Mouse (Mus musculus) forebrain, embryonic 11.5 days (tissue): ENCODE measurements around the gene Vac14. TPM values are rescaled to one million over a fixed set of nuclear protein-coding genes. Genes with fewer than 3 reads are reported as not detected.

ENCODE experiments used
- ATAC-seq: fragments of 200-750 bp; cut with Nextera tagmentation; replicated peaks from 2 replicates; pipeline ENCODE4 v1.8.0; 2017; ENCODE audit warnings: moderate TSS enrichment; ENCODE audit not compliant: low FRiP score
- DNase-seq: peaks from one replicate; pipeline ENCODE4 v3.0.0-alpha.2; 2017; ENCODE audit warnings: low spot score
- H3K27ac ChIP-seq: fragments of 300-500 bp; sonication (generic); 2 replicates; pipeline ENCODE4 v1.5.1; 2014; ENCODE audit warnings: low read depth, low read length
- H3K27me3 ChIP-seq: fragments of 300-500 bp; sonication (generic); 2 replicates; pipeline ENCODE4 v1.6.1; 2014; ENCODE audit warnings: mild to moderate bottlenecking, low read length, mixed read lengths; ENCODE audit not compliant: control insufficient read depth, insufficient read depth
- H3K36me3 ChIP-seq: fragments of 300-500 bp; sonication (generic); 2 replicates; pipeline ENCODE4 v1.6.1; 2014; ENCODE audit warnings: mild to moderate bottlenecking, low read length, moderate library complexity, mixed read lengths; ENCODE audit not compliant: control insufficient read depth, insufficient read depth
- H3K4me1 ChIP-seq: fragments of 300-500 bp; sonication (generic); replicated peaks from 2 replicates; pipeline ENCODE4 v1.6.1; 2014; ENCODE audit warnings: low read length, mixed read lengths; ENCODE audit not compliant: control insufficient read depth, insufficient read depth
- H3K4me2 ChIP-seq: fragments of 300-500 bp; sonication (generic); 2 replicates; pipeline ENCODE4 v1.6.1; 2014; ENCODE audit warnings: low read depth, mild to moderate bottlenecking, low read length, moderate library complexity, mixed read lengths; ENCODE audit not compliant: severe bottlenecking
- H3K4me3 ChIP-seq: fragments of 300-500 bp; sonication (generic); 2 replicates; pipeline ENCODE4 v1.5.1; 2014; ENCODE audit warnings: low read depth, low read length
- H3K9ac ChIP-seq: fragments of 300-500 bp; sonication (generic); 2 replicates; pipeline ENCODE4 v1.6.1; 2014; ENCODE audit warnings: low read length
- H3K9me3 ChIP-seq: fragments of 300-500 bp; sonication (generic); 2 replicates; pipeline ENCODE4 v1.6.1; 2016; ENCODE audit warnings: low read length, mixed read lengths; ENCODE audit not compliant: control insufficient read depth
- WGBS: fragments of 180-500 bp; shearing (Covaris S2); extraction: QIAGEN DNeasy Blood & Tissue Kit; methylation state at CpG from one replicate; pipeline ENCODE4 v1.1.7; 2014; 5-methylcytosine and 5-hydroxymethylcytosine counted together
- polyA plus RNA-seq: library from polyadenylated mRNA; unstranded; fragments of >200 nt; fragmentation: Nextera tagmentation; extraction: Ambion mirVana; gene quantifications from 2 replicates; pipeline ENCODE4 v1.2.1, GENCODE M21; 2014

Gene Vac14
- polyA plus RNA-seq, 1 experiment from 2014 or later = 31.8 TPM

GRCm38 (mm10) chr8:110699501-110699900, 81.1 kb downstream of the Vac14 start:
- ATAC-seq = no peak
- Histone ChIP-seq H3K36me3 (no peaks in the 10 kb centered on the region), H3K9ac (no peak overlapping the region), H3K4me1 (no peaks in the 10 kb centered on the region), H3K27ac (no peak overlapping the region), H3K27me3 (no peaks in the 10 kb centered on the region), H3K9me3 (no peaks in the 10 kb centered on the region), H3K4me2 (no peak overlapping the region), H3K4me3 (no peak overlapping the region)
- WGBS = 88% methylated on average over 7 of the region's 7 CpGs
- DNase-seq = no peak

- Histone ChIP-seq H3K4me3 (no peak overlapping the region), H3K4me1 (no peaks in the 10 kb centered on the region), H3K9ac (no peak overlapping the region), H3K27ac (no peak overlapping the region), H3K27me3 (no peaks in the 10 kb centered on the region), H3K36me3 (no peaks in the 10 kb centered on the region), H3K4me2 (no peak overlapping the region), H3K9me3 (no peaks in the 10 kb centered on the region)
- 86% methylated on average over 2 of the region's 2 CpGs for WGBS
- ATAC-seq (no peak), DNase-seq (no peak)
These were observed 82.2 kb downstream of the Vac14 start for GRCm38 (mm10) chr8:110700561-110700960.

GRCm38 (mm10) chr8:110702636-110703459, 84.5 kb downstream of the Vac14 start:
- Histone ChIP-seq H3K4me3 (no peak overlapping the region), H3K9me3 (no peaks in the 10 kb centered on the region), H3K27me3 (no peaks in the 10 kb centered on the region), H3K27ac (no peak overlapping the region), H3K36me3 (no peaks in the 10 kb centered on the region), H3K9ac (no peak overlapping the region), H3K4me2 (no peak overlapping the region), H3K4me1 (no peaks in the 10 kb centered on the region)
- ATAC-seq (no peak), DNase-seq (no peak)
- 54% methylated on average over 9 of the region's 9 CpGs for whole genome bisulfite sequencing

GRCm38 (mm10) chr8:110703460-110704061, 85.2 kb downstream of the Vac14 start:
- Histone ChIP-seq H3K9ac (no peak overlapping the region), H3K4me3 (no peak overlapping the region), H3K27me3 (no peaks in the 10 kb centered on the region), H3K4me2 (no peak overlapping the region), H3K4me1 (no peaks in the 10 kb centered on the region), H3K27ac (no peak overlapping the region), H3K9me3 (no peaks in the 10 kb centered on the region), H3K36me3 (no peaks in the 10 kb centered on the region)
- WGBS = 90% methylated on average over 9 of the region's 9 CpGs
- DNase-seq = no peak
- ATAC-seq = no peak

- Histone ChIP-seq H3K4me1 (no peaks in the 10 kb centered on the region), H3K9me3 (no peaks in the 10 kb centered on the region), H3K4me3 (no peak overlapping the region), H3K27ac (no peak overlapping the region), H3K27me3 (no peaks in the 10 kb centered on the region), H3K36me3 (no peaks in the 10 kb centered on the region), H3K9ac (no peak overlapping the region), H3K4me2 (no peak overlapping the region)
- DNase-seq = no peak
- 86% methylated on average over 3 of the region's 3 CpGs for WGBS
- no peak for ATAC-seq
These were observed 85.7 kb downstream of the Vac14 start for GRCm38 (mm10) chr8:110704103-110704502.

- Histone ChIP-seq H3K27me3 (no peaks in the 10 kb centered on the region), H3K27ac (no peak overlapping the region), H3K4me2 (no peak overlapping the region), H3K4me3 (no peak overlapping the region), H3K9me3 (no peaks in the 10 kb centered on the region), H3K4me1 (no peaks in the 10 kb centered on the region), H3K36me3 (no peaks in the 10 kb centered on the region), H3K9ac (no peak overlapping the region)
- no peak for DNase-seq
- WGBS = 82% methylated on average over 14 of the region's 14 CpGs
- ATAC-seq = no peak
These were observed 87.3 kb downstream of the Vac14 start for GRCm38 (mm10) chr8:110705391-110706287.

- Histone ChIP-seq H3K36me3 (no peaks in the 10 kb centered on the region; the same call in 1 of the 2 replicates), H3K9me3 (no peaks in the 10 kb centered on the region), H3K4me2 (no peak overlapping the region), H3K27me3 (no peaks in the 10 kb centered on the region), H3K4me1 (no peaks in the 10 kb centered on the region), H3K4me3 (no peak overlapping the region), H3K9ac (no peak overlapping the region), H3K27ac (no peak overlapping the region)
- WGBS = 82% methylated on average over 3 of the region's 3 CpGs
- DNase-seq (no peak), ATAC-seq (no peak)
These were observed 88.0 kb downstream of the Vac14 start for GRCm38 (mm10) chr8:110706288-110706870.

GRCm38 (mm10) chr8:110708429-110708828, 90.0 kb downstream of the Vac14 start:
- Histone ChIP-seq H3K27me3 (no peaks in the 10 kb centered on the region), H3K27ac (no peak overlapping the region), H3K4me1 (no peaks in the 10 kb centered on the region), H3K9me3 (no peaks in the 10 kb centered on the region), H3K4me3 (no peak overlapping the region), H3K4me2 (no peak overlapping the region), H3K36me3 (no peaks in the 10 kb centered on the region; the same call in 1 of the 2 replicates), H3K9ac (no peak overlapping the region)
- DNase-seq (no peak), ATAC-seq (no peak)
- WGBS = 91% methylated on average over 11 of the region's 11 CpGs
